In the genomic region with DNA sequence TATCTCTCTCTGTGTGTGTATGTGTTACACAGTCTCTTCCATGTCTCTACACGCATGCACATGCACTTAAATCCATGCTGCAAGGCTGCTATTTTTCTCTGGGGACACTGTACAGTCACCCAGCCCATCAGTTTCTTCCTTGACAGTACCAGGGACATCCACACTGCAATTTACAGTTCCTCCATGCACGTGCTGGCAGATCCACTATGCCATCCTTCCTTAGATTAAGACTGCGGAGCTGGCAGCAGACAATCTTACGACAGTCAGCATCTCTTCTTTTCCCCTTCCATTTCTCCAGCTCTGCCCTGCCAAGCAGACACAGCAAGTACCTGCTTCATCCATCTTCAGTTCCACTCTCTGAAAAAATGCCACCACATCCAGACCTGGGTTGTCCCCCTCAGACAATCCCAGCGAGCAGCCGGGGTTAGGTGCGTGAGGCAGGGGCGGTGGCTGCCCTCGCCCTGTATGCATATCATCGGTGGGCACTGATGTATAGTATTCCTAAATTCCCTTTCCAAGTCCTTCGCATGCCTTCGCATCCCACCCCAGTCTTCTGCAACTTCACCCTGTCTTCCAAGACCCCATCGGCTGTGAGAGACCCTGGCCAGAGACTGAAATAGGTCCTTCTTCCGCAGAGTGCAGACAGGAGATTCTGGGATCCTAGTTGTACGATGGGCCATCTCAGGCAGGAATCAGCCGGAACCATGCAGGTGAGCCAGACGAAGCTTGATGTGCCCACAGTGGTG, we compare ENCODE assay signal across 8 mouse cellular contexts.
DNase-seq lines count a peak whose midpoint lies in the region; ATAC-seq and TF ChIP-seq lines count a peak whose summit lies in the region.

No protein-coding gene starts in this region.

- H3K27ac ChIP-seq in liver, embryonic 15.5 days (replicated peaks), result 0 out of 2 replicates have a peak overlapping the region, but pooled peaks have one; percentile 9
- H3K27ac ChIP-seq in liver, embryonic 12.5 days, result no peak overlapping the region; the same call in 1 of the 2 replicates
- peak overlapping the region; percentile 93 for H3K27ac ChIP-seq in embryonic facial prominence, embryonic 14.5 days (replicated peaks; ENCODE audit: low read depth, low read length)
- peak overlapping the region; percentile 97 for H3K27ac ChIP-seq in hindbrain, embryonic 13.5 days
- peak overlapping the region; percentile 88 for H3K27ac ChIP-seq in limb, embryonic 14.5 days (replicated peaks; ENCODE audit: low read depth, low read length)
- H3K27ac ChIP-seq in stomach, postnatal 0 days (replicated peaks), result peak overlapping the region; percentile 92

- WGBS in liver, embryonic 15.5 days (ENCODE audit: insufficient replicate concordance), result 76% methylated on average over 17 of the region's 17 CpGs
- 79% methylated on average over 17 of the region's 17 CpGs for WGBS in liver, embryonic 12.5 days (ENCODE audit: insufficient replicate concordance)
- 80% methylated on average over 17 of the region's 17 CpGs for WGBS in embryonic facial prominence, embryonic 14.5 days
- 81% methylated on average over 17 of the region's 17 CpGs for WGBS in hindbrain, embryonic 13.5 days
- 84% methylated on average over 17 of the region's 17 CpGs for WGBS in limb, embryonic 14.5 days
- 85% methylated on average over 17 of the region's 17 CpGs for WGBS in stomach, postnatal 0 days

- H3K4me2 ChIP-seq in liver, embryonic 15.5 days, result no peak overlapping the region
- no peak overlapping the region for H3K4me2 ChIP-seq in liver, embryonic 12.5 days
- H3K4me2 ChIP-seq in embryonic facial prominence, embryonic 14.5 days (ENCODE audit: low read depth, low read length), result peak overlapping the region; percentile 59
- peak overlapping the region; percentile 62 for H3K4me2 ChIP-seq in hindbrain, embryonic 13.5 days
- peak overlapping the region; percentile 55; the same call in 1 of the 2 replicates for H3K4me2 ChIP-seq in limb, embryonic 14.5 days (replicated peaks; ENCODE audit: low read depth, low read length, severe bottlenecking)
- H3K4me2 ChIP-seq in stomach, postnatal 0 days (replicated peaks; ENCODE audit: low read depth), result peak overlapping the region; percentile 46

- peaks cover 14% of the 10 kb centered on the region for H3K4me1 ChIP-seq in liver, embryonic 15.5 days (replicated peaks)
- peaks cover 17% of the 10 kb centered on the region for H3K4me1 ChIP-seq in liver, embryonic 12.5 days
- peaks cover 29% of the 10 kb centered on the region for H3K4me1 ChIP-seq in embryonic facial prominence, embryonic 14.5 days (ENCODE audit: control insufficient read depth, insufficient read depth, low read length)
- H3K4me1 ChIP-seq in hindbrain, embryonic 13.5 days (replicated peaks), result peaks cover 61% of the 10 kb centered on the region
- H3K4me1 ChIP-seq in limb, embryonic 14.5 days (ENCODE audit: control insufficient read depth, insufficient read depth, low read length), result peaks cover 35% of the 10 kb centered on the region
- H3K4me1 ChIP-seq in stomach, postnatal 0 days (replicated peaks; ENCODE audit: control insufficient read depth, insufficient read depth), result no peaks in the 10 kb centered on the region

- H3K9me3 ChIP-seq in liver, embryonic 15.5 days (replicated peaks), result no peaks in the 10 kb centered on the region
- H3K9me3 ChIP-seq in liver, embryonic 12.5 days (replicated peaks), result no peaks in the 10 kb centered on the region
- no peaks in the 10 kb centered on the region for H3K9me3 ChIP-seq in embryonic facial prominence, embryonic 14.5 days (ENCODE audit: control insufficient read depth, low read length)
- H3K9me3 ChIP-seq in hindbrain, embryonic 13.5 days, result no peaks in the 10 kb centered on the region
- H3K9me3 ChIP-seq in limb, embryonic 14.5 days (ENCODE audit: control insufficient read depth, low read length), result no peaks in the 10 kb centered on the region
- no peaks in the 10 kb centered on the region for H3K9me3 ChIP-seq in stomach, postnatal 0 days (ENCODE audit: control insufficient read depth, low read length)

- no peak for TF ChIP-seq POLR2A in limb, embryonic 14.5 days (IDR thresholded peaks at IDR 0.05; ENCODE audit: borderline replicate concordance, extremely low read depth, insufficient read depth, insufficient read length)

- ATAC-seq in liver, embryonic 15.5 days (ENCODE audit: insufficient read depth), result no peak
- ATAC-seq in liver, embryonic 12.5 days, result no peak
- ATAC-seq in embryonic facial prominence, embryonic 14.5 days (ENCODE audit: low read depth), result no peak
- no peak for ATAC-seq in hindbrain, embryonic 13.5 days (ENCODE audit: low FRiP score)
- ATAC-seq in limb, embryonic 14.5 days (ENCODE audit: low FRiP score, low read depth), result no peak
- no peak for ATAC-seq in stomach, postnatal 0 days (ENCODE audit: low FRiP score, low TSS enrichment)

- TF ChIP-seq CTCF in stomach, postnatal 0 days (IDR thresholded peaks at IDR 0.05; ENCODE audit: low read depth), result no peak

- H3K27me3 ChIP-seq in liver, embryonic 15.5 days, result peaks cover 26% of the 10 kb centered on the region
- no peaks in the 10 kb centered on the region for H3K27me3 ChIP-seq in liver, embryonic 12.5 days (replicated peaks)
- H3K27me3 ChIP-seq in embryonic facial prominence, embryonic 14.5 days (replicated peaks; ENCODE audit: control insufficient read depth, insufficient read depth, low read length), result no peaks in the 10 kb centered on the region
- no peaks in the 10 kb centered on the region for H3K27me3 ChIP-seq in hindbrain, embryonic 13.5 days
- H3K27me3 ChIP-seq in limb, embryonic 14.5 days (ENCODE audit: control insufficient read depth, insufficient read depth, low read length), result no peaks in the 10 kb centered on the region
- no peaks in the 10 kb centered on the region for H3K27me3 ChIP-seq in stomach, postnatal 0 days (ENCODE audit: control insufficient read depth, insufficient read depth, low read length)

- no peak overlapping the region for H3K9ac ChIP-seq in liver, embryonic 15.5 days
- no peak overlapping the region for H3K9ac ChIP-seq in liver, embryonic 12.5 days
- peak overlapping the region; percentile 46 for H3K9ac ChIP-seq in embryonic facial prominence, embryonic 14.5 days (ENCODE audit: low read depth, low read length)
- peak overlapping the region; percentile 79 for H3K9ac ChIP-seq in hindbrain, embryonic 13.5 days
- H3K9ac ChIP-seq in limb, embryonic 14.5 days (ENCODE audit: low read depth, low read length, severe bottlenecking), result no peak overlapping the region
- H3K9ac ChIP-seq in stomach, postnatal 0 days (ENCODE audit: low read length), result no peak overlapping the region

- no peak for TF ChIP-seq EP300 in stomach, postnatal 0 days (optimal IDR thresholded peaks at IDR 0.05)

- H3K4me3 ChIP-seq in liver, embryonic 15.5 days (replicated peaks), result no peak overlapping the region
- no peak overlapping the region for H3K4me3 ChIP-seq in liver, embryonic 12.5 days
- H3K4me3 ChIP-seq in embryonic facial prominence, embryonic 14.5 days (ENCODE audit: low read depth, low read length), result peak overlapping the region; percentile 31
- peak overlapping the region; percentile 36 for H3K4me3 ChIP-seq in hindbrain, embryonic 13.5 days
- no peak overlapping the region for H3K4me3 ChIP-seq in limb, embryonic 14.5 days (replicated peaks; ENCODE audit: low read length)
- no peak overlapping the region for H3K4me3 ChIP-seq in stomach, postnatal 0 days (ENCODE audit: low read depth, low read length)

- DNase-seq in embryonic facial prominence, embryonic 14.5 days (ENCODE audit: low spot score), result no peak
- DNase-seq in limb, embryonic 14.5 days (ENCODE audit: low spot score), result no peak
- no peak for DNase-seq in stomach, postnatal 0 days (ENCODE audit: low spot score)
- DNase-seq in T-cell, adult 2 months (ENCODE audit: low spot score), result no peak
- DNase-seq in testis, postnatal 14 days (ENCODE audit: low spot score), result no peak

- no peaks in the 10 kb centered on the region for H3K36me3 ChIP-seq in liver, embryonic 15.5 days (replicated peaks)
- no peaks in the 10 kb centered on the region for H3K36me3 ChIP-seq in liver, embryonic 12.5 days
- H3K36me3 ChIP-seq in embryonic facial prominence, embryonic 14.5 days (ENCODE audit: control insufficient read depth, insufficient read depth, low read length), result no peaks in the 10 kb centered on the region
- H3K36me3 ChIP-seq in hindbrain, embryonic 13.5 days, result no peaks in the 10 kb centered on the region
- H3K36me3 ChIP-seq in limb, embryonic 14.5 days (ENCODE audit: control insufficient read depth, insufficient read depth, low read length), result no peaks in the 10 kb centered on the region
- H3K36me3 ChIP-seq in stomach, postnatal 0 days (ENCODE audit: control insufficient read depth, insufficient read depth, low read length), result no peaks in the 10 kb centered on the region

Comparison
In these comparisons a context has a peak if more than half of its experiments do, and no peak if none do; other contexts are left out.
1. H3K4me2 ChIP-seq: peak in embryonic facial prominence, embryonic 14.5 days (single experiment), hindbrain, embryonic 13.5 days (single experiment), limb, embryonic 14.5 days (single experiment) and stomach, postnatal 0 days (single experiment); none in liver, embryonic 15.5 days (single experiment) and liver, embryonic 12.5 days (single experiment).
2. H3K4me3 ChIP-seq: peak in embryonic facial prominence, embryonic 14.5 days (single experiment) and hindbrain, embryonic 13.5 days (single experiment); none in liver, embryonic 15.5 days (single experiment), liver, embryonic 12.5 days (single experiment), limb, embryonic 14.5 days (single experiment) and stomach, postnatal 0 days (single experiment).
3. H3K9ac ChIP-seq: peak in embryonic facial prominence, embryonic 14.5 days (single experiment) and hindbrain, embryonic 13.5 days (single experiment); none in liver, embryonic 15.5 days (single experiment), liver, embryonic 12.5 days (single experiment), limb, embryonic 14.5 days (single experiment) and stomach, postnatal 0 days (single experiment).